Mouse (Mus musculus) CH12.LX (cell line): ENCODE measurements around the gene Foxk2.

Source experiments
- CTCF ChIP-seq, 2 experiments: IDR thresholded peaks in 1 of 2; conservative IDR thresholded peaks in 1 of 2; 2 replicates each; pipeline ENCODE4 v1.5.1; 2011 to 2012; ENCODE audit warnings: low read depth in 2 of 2, low read length in 2 of 2, improper control_type of control experiment in 1 of 2, inconsistent platforms in 1 of 2, mild to moderate bottlenecking in 1 of 2, moderate library complexity in 1 of 2
- POLR2AphosphoS2 ChIP-seq: IDR thresholded peaks from 2 replicates; pipeline ENCODE4 v1.6.1; 2011; ENCODE audit warnings: low read depth, low read length, improper control_type of control experiment
- USF1 ChIP-seq: IDR thresholded peaks from 2 replicates; pipeline ENCODE4 v1.6.1; 2014; ENCODE audit warnings: low read depth, mild to moderate bottlenecking, inconsistent platforms, low read length, improper control_type of control experiment
- ZC3H11A ChIP-seq: IDR thresholded peaks from 2 replicates; pipeline ENCODE4 v1.6.1; 2012; ENCODE audit warnings: low read depth, mild to moderate bottlenecking, inconsistent platforms, low read length, improper control_type of control experiment

GRCm38 (mm10) chr11:121250196-121250595 lies 9.6 kb upstream of the Foxk2 start:
- TF ChIP-seq ZC3H11A (no peak), CTCF (conservative IDR thresholded peaks at IDR 0.05 in 1 of 2, IDR thresholded peaks at IDR 0.05 in 1 of 2; ENCODE audit: low read depth in 2 of 2, low read length in 2 of 2) (no peak), USF1 (no peak), POLR2AphosphoS2 (no peak)
